Mouse (Mus musculus): ENCODE results near the gene 4930470P17Rik.

DNA sequence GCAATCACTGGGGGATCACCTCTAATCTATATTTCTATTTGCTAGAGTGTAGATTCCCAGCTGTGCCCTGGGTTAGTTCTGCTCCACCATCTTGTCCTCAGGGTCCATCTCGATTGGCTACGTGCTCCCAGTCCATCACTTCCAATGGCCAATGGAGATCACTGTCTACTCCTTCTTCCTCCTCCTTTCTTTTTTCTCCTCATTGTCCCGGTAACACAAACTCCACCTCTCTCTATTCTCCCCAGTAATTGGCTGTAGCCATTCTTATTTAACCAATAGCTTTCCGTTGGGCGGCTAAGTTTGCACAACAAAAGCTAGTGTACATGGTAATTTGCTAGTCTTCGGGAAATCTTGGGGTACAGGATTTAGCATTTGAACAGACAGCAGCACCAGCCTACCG lies 72.1 kb downstream of the 4930470P17Rik start:
- TF ChIP-seq CTCF (IDR thresholded peaks at IDR 0.05; ENCODE audit: low read depth, low read length) (no peak), EP300 (IDR thresholded peaks at IDR 0.05; ENCODE audit: insufficient read depth, low read depth, low read length) (no peak)

Measured in ES-Bruce4 (cell line).